In genomic region chr3:16103180-16103579, GRCm38 (mm10) we compare ENCODE assay signal across 34 mouse cellular contexts.
"Had no signal": no experiment of that assay in that cellular context is flagged by ENCODE, and none has a peak within 500 bp of the region (broad histone marks: within the 10 kb centered on the region; RNA-seq: fewer than 3 reads in every experiment).

No protein-coding gene starts in this region.

- H3K36me3 ChIP-seq: heart, embryonic 10.5 days; heart, embryonic 12.5 days; heart, embryonic 13.5 days; heart, embryonic 15.5 days; hindbrain, embryonic 10.5 days; hindbrain, embryonic 12.5 days; hindbrain, embryonic 13.5 days; hindbrain, embryonic 15.5 days; kidney, embryonic 15.5 days had no signal

- H3K9ac ChIP-seq: heart, embryonic 12.5 days; heart, embryonic 13.5 days; heart, embryonic 15.5 days; hindbrain, embryonic 12.5 days; hindbrain, embryonic 13.5 days; hindbrain, embryonic 14.5 days; hindbrain, embryonic 15.5 days; kidney, embryonic 15.5 days had no signal

- H3K4me1 ChIP-seq: heart, embryonic 10.5 days; heart, embryonic 12.5 days; heart, embryonic 13.5 days; heart, embryonic 15.5 days; hindbrain, embryonic 10.5 days; hindbrain, embryonic 12.5 days; hindbrain, embryonic 13.5 days; hindbrain, embryonic 15.5 days; kidney, embryonic 15.5 days had no signal

- H3K27ac ChIP-seq: heart, embryonic 10.5 days; heart, embryonic 13.5 days; heart, embryonic 15.5 days; hindbrain, embryonic 10.5 days; hindbrain, embryonic 12.5 days; hindbrain, embryonic 13.5 days; hindbrain, embryonic 14.5 days; hindbrain, embryonic 15.5 days; hindbrain, postnatal 0 days; kidney, embryonic 15.5 days; kidney, postnatal 0 days; layer of hippocampus, adult 2 months; left cerebral cortex, adult 2 months had no signal

- H3K9me3 ChIP-seq: heart, embryonic 10.5 days; heart, embryonic 12.5 days; heart, embryonic 13.5 days; heart, embryonic 15.5 days; hindbrain, embryonic 10.5 days; hindbrain, embryonic 12.5 days; hindbrain, embryonic 13.5 days; hindbrain, embryonic 15.5 days; kidney, embryonic 15.5 days had no signal

- DNase-seq: heart, postnatal 10 days; heart, postnatal 14 days; heart, postnatal 36 days; heart, postnatal 4 days; kidney, adult 11 months; kidney, adult 18-20 months; kidney, adult 2 months; kidney, adult 8-10 months; kidney, adult 9 months; kidney, postnatal 10 days; kidney, postnatal 14 days; kidney, postnatal 25 days; kidney, postnatal 36 days; kidney, postnatal 4 days; layer of hippocampus, adult 9-11 months; layer of hippocampus, postnatal 36 days had no signal

- ATAC-seq: hindbrain, embryonic 16.5 days; hindbrain, postnatal 0 days; inflammation-experienced regulatory T-cells, adult 6 months; intestine, embryonic 16.5 days had no signal

- H3K27me3 ChIP-seq: heart, embryonic 12.5 days; heart, embryonic 13.5 days; heart, embryonic 15.5 days; hindbrain, embryonic 12.5 days; hindbrain, embryonic 13.5 days; hindbrain, embryonic 15.5 days; kidney, embryonic 15.5 days had no signal

- H3K4me2 ChIP-seq: heart, embryonic 11.5 days; heart, embryonic 12.5 days; heart, embryonic 13.5 days; heart, embryonic 15.5 days; hindbrain, embryonic 12.5 days; hindbrain, embryonic 13.5 days; hindbrain, embryonic 14.5 days; hindbrain, embryonic 15.5 days; kidney, embryonic 15.5 days had no signal

- H3K4me3 ChIP-seq: heart, embryonic 10.5 days; heart, embryonic 12.5 days; heart, embryonic 13.5 days; heart, embryonic 15.5 days; hindbrain, embryonic 10.5 days; hindbrain, embryonic 12.5 days; hindbrain, embryonic 13.5 days; hindbrain, embryonic 15.5 days; kidney, embryonic 15.5 days; layer of hippocampus, adult 2 months; left cerebral cortex, adult 2 months had no signal
